Mouse (Mus musculus) gastrocnemius, adult 2 months (tissue): Measurements from ENCODE around the gene Lrrc63. TPM values are rescaled to one million over a fixed set of nuclear protein-coding genes. Genes with fewer than 3 reads are reported as not detected.

Experiments
- DNase-seq: peaks from one replicate; pipeline ENCODE4 v3.0.0; 2022
- H3K27ac ChIP-seq: fragments of 200-600 bp; 2 replicates; pipeline ENCODE4 v1.8.1; 2022; ENCODE audit warnings: mild to moderate bottlenecking
- H3K4me3 ChIP-seq: fragments of 200-600 bp; 2 replicates; pipeline ENCODE4 v1.8.1; 2022; ENCODE audit warnings: mild to moderate bottlenecking, moderate library complexity
- CTCF ChIP-seq: fragments of 200-600 bp; IDR thresholded peaks from 2 replicates; pipeline ENCODE4 v1.8.1; 2022; ENCODE audit warnings: antibody characterized with exemption, mild to moderate bottlenecking, moderate library complexity
- intact Hi-C: fragments of 180-260 bp; cut with DNase I; formaldehyde crosslinking; loops from one replicate; pipeline ENCODE4 v1.15.1; 2025
- total RNA-seq, 2 experiments: library from RNA; stranded (reverse); gene quantifications; 2 replicates each; pipeline ENCODE4 v1.2.3; 2021

Lrrc63 gene
- total RNA-seq, 2 experiments from 2014 or later = not detected

DNA sequence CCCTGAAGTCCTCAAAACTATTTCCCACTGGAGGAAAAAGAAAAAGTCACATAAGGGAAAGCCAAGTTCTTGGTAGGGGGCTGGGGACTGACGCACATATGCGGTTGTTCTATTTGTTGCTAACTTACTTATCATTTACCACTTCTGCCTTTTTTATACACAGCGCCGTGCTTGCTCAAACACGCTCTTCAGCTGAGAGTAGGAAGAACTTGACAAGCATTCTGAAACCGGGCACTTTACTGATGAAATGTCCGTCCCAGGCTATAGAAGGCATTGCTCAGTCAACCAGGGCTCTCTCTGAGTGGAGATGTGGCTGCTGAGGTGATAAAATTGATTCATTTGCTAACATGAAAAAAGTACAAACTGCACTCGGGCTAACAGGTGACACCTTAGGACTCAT, 9.0 kb downstream of the Lrrc63 start:
- intact Hi-C loops = no loop called here

DNA sequence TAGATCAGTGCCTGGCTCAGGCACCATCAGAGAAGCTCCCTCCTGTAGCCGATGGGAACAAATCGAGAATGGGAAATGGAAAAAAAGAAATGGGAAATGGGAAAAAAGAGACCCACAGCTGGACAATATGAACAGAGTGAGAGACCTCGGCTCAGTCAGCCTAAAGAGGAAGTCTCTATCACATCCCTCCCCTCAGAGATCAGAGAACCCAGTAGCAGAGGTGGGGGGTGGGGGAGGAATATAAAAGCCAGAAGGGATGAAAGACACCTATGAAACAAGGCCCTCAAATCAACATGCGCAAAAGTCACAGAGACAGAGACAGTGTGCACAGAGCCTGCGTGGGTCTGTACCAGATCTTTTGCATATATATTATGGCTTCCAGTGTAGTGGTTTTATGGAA, 27.7 kb downstream of the Lrrc63 start:
- H3K4me3 ChIP-seq = no peak overlapping the region
- H3K27ac ChIP-seq = no peak overlapping the region
- TF ChIP-seq CTCF = no peak
- intact Hi-C loops = no loop called here
- no peak for DNase-seq

More for the DNA sequence above, 9.0 kb downstream of the Lrrc63 start:
- Histone ChIP-seq H3K27ac (no peak overlapping the region), H3K4me3 (no peak overlapping the region)
- TF ChIP-seq CTCF = no peak
- no peak for DNase-seq

DNA sequence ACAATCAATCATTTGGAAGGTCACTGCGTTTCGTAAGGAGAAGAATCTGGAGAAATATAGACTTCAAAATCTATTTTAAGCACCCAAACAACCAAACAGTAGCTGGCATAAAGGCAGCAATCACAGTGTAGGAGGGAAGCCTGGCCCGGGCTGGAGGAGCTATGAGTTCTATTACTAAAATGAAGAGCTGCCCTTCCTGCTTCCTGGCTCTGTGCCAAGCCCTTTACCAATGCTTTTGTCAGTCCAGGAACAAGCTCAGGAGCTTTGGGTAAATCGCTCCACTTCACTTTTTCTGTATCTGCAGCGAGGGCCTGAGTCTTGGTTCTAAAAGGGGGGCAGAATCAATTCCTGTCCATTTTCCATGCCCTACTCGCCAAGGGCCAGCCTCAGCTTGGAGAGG, 52.7 kb downstream of the Lrrc63 start:
- no peak for DNase-seq

DNA sequence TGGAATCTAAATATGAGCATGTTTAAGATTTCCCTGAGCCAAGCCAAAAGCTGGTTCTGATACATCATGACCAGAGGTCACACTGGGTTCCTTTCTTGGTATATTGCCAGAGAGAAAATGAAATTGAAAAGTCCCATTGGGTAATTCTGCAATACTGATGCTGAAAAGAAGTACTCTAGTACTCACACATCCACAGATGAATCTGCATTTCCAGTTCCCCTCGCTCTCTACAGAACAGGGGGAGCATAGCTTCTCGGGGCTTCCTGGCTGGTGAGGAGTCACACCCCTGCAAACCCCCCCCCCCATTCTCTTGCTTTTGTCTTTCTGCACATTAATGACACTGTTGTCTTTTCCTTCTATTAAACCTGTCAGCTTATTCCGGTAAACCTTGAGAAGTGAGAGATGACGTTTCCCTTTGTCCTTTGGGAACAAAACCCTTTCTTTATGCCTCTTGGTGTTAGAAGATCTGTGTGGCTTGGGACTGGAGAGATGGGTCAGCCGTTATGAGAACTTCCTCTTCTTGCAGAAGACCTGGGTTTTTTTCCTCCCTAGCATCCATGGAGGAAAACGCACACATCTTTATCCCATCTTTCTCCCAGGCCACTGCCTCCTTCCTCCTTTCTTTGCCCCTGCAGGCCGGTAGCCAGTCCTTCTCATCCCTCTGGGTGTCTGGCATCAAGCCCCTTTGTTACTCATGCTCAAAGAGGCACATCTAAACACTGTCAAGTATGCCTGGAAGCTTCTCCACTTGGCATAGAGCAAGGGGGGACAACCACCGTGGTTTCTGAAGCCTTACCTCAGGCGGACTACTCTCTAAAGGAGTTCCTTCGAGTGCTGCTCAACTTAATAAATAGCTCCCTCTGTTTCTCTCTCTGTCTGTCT, 55.1 kb downstream of the Lrrc63 start:
- no peak overlapping the region for H3K4me3 ChIP-seq
- intact Hi-C loops = no loop called here
- no peak overlapping the region for H3K27ac ChIP-seq
- no peak for DNase-seq
- no peak for TF ChIP-seq CTCF

More for the DNA sequence above, 52.7 kb downstream of the Lrrc63 start:
- Histone ChIP-seq H3K4me3 (no peak overlapping the region), H3K27ac (no peak overlapping the region)
- intact Hi-C loops = no loop called here
- TF ChIP-seq CTCF = no peak

- no peak for TF ChIP-seq CTCF
- intact Hi-C loops = no loop called here
- no peak overlapping the region for H3K4me3 ChIP-seq
Observed at GRCm38 (mm10) chr14:75071091-75071490, 59.6 kb downstream of the Lrrc63 start.

DNA sequence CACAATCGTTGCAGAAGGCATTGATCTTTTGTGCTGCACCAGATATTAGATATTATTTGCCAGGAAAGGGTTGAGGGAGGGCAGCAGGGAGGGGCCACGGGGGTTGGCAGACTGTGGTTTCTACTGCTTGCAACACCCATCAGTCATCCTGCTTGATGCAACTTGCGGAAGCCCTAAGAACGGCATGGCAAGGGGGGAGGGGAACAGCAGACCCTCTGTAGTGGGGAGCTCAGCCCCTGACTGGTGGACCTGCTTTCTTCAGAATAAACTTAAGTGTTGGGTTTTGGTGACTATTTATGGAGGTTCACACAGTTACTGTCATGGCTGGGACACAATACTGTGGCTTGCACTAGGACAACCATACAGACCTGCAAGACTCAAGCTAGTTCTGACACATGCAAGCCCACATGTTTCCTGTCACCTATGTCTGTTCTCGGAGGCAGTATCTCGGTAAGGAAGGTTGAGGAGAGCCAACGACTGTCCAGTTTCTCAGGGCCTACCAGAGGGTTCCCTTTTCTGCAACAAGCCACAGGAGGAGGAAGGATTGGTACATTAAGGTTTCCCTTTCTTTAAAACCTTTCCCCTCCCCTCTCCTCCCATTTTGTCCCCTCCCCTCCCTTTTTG, 61.2 kb downstream of the Lrrc63 start:
- Histone ChIP-seq H3K27ac (no peak overlapping the region), H3K4me3 (no peak overlapping the region)
- no peak for TF ChIP-seq CTCF
- intact Hi-C loops = no loop called here
- no peak for DNase-seq

More at GRCm38 (mm10) chr14:75071091-75071490, 59.6 kb downstream of the Lrrc63 start:
- DNase-seq = no peak
- H3K27ac ChIP-seq = no peak overlapping the region

DNA sequence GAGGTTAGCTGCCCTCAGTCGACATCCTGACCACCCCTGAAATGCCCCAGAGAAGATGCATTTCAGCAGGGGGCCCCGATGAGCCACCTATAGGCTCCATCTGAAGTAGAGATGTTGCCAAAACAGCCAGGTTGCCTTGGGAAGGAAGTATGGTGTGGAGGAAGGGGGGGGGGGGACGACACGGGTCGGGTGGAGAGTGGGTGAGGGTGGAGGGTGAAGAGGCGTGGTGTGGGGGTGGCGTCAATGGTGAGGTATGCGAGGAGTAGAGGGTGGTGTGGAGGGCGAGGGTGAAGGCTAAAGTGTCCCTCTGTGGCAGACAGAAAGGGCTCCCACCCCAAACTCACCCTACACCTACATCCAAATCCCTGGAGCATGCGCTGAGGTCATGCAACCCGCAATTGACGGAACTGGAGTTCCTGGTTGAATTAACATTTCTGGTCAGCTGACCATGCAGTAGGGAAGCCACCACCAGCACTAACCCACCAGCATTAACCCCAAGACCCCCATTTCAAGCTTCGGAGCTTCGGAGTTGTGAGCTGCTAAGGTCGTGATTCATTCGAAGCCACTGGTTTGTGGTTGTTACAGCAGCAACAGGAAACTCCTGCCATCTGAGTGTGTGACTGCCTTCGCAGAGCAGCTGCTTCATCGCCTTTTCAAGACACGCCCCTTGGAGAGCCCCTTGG, 62.1 kb downstream of the Lrrc63 start:
- no peak for TF ChIP-seq CTCF
- no peak for DNase-seq

DNA sequence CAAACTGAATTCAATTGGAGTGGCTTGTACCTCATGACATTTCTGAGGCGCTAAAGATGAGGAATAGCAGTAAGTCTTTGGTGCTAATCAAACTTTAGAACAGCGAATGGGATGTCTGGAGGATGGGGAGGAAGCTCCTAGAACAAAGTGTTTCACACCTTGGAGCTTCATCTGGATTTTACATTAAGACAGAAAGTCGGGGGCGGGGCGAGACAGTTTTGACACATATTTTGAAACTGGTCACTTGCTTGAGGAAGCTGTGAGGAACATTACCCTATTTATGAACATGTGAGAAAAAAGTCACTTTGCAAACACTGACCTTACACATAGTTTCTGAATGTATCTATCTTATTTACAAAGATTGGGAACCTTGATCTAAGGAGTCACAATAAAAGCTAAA, 65.5 kb downstream of the Lrrc63 start:
- intact Hi-C loops = no loop called here
- no peak for DNase-seq
- Histone ChIP-seq H3K27ac (no peak overlapping the region), H3K4me3 (no peak overlapping the region)
- no peak for TF ChIP-seq CTCF

More for the DNA sequence above, 62.1 kb downstream of the Lrrc63 start:
- peak overlapping the region; percentile 29 for H3K4me3 ChIP-seq
- intact Hi-C loops = no loop called here
- no peak overlapping the region for H3K27ac ChIP-seq

DNA sequence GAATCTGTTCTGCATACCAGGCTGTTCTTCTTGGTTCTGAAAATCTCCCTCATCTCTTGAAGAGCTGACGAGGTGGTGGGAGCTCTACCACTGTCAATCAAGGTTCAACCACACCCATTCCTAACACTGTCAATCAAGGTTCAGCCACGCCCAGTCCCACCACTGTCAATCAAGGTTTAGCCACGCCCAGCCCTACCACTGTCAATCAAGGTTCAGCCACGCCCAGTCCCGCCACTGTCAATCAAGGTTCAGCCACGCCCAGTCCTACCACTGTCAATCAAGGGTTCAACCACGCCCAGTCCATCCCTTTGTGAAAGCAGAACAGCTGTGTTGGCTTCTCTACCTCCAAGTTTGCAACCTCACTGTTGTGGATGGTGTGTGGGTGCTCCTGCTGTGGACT, 66.2 kb downstream of the Lrrc63 start:
- H3K4me3 ChIP-seq = no peak overlapping the region
- no peak for DNase-seq
- H3K27ac ChIP-seq = no peak overlapping the region
- no peak for TF ChIP-seq CTCF
- intact Hi-C loops = no loop called here

GRCm38 (mm10) chr14:75063936-75064335, 66.7 kb downstream of the Lrrc63 start:
- no peak for DNase-seq

GRCm38 (mm10) chr14:75060562-75060961, 70.1 kb downstream of the Lrrc63 start:
- DNase-seq = no peak
- no peak overlapping the region for H3K4me3 ChIP-seq
- intact Hi-C loops = no loop called here
- no peak overlapping the region for H3K27ac ChIP-seq
- peak; percentile 70 for TF ChIP-seq CTCF

More at GRCm38 (mm10) chr14:75063936-75064335, 66.7 kb downstream of the Lrrc63 start:
- intact Hi-C loops = no loop called here
- Histone ChIP-seq H3K27ac (no peak overlapping the region), H3K4me3 (no peak overlapping the region)
- TF ChIP-seq CTCF = no peak

- intact Hi-C loops = no loop called here
- Histone ChIP-seq H3K4me3 (no peak overlapping the region), H3K27ac (no peak overlapping the region)
- DNase-seq = no peak
- TF ChIP-seq CTCF = no peak
Observed at GRCm38 (mm10) chr14:75056861-75057431, 73.7 kb downstream of the Lrrc63 start.
